Mouse (Mus musculus) heart, postnatal 36 days (tissue): ENCODE results near the gene Hba-a2. TPM values are rescaled to one million over a fixed set of nuclear protein-coding genes. Genes with fewer than 3 reads are reported as not detected.
A peak's percentile ranks its signal among the peaks of the same experiment; 100 is the strongest.
"Not testable (repeated sequence)": the region's sequence is repeated elsewhere in the genome, so short reads cannot be mapped to it uniquely, and the experiment has no call there.

Experiments
- DNase-seq, 2 experiments: peaks; one replicate each; pipeline ENCODE4 v3.0.0; 2021 to 2022
- intact Hi-C: fragments of 180-260 bp; cut with DNase I; formaldehyde crosslinking; loops from one replicate; pipeline ENCODE4 v1.15.1; 2025
- total RNA-seq, 2 experiments: library from RNA; stranded (reverse); gene quantifications; 2 replicates each; pipeline ENCODE4 v1.2.3; 2021

Hba-a2 gene
- total RNA-seq: 1,000 to 10,000 TPM; 7,375 to 9,600 TPM

- DNase-seq, intact Hi-C loops: not testable (repeated sequence)
These were observed at the start of gene Hba-a2 for GRCm38 (mm10) chr11:32296203-32296602. Hba-a2 (plus strand) TSS chr11:32296489.

DNA sequence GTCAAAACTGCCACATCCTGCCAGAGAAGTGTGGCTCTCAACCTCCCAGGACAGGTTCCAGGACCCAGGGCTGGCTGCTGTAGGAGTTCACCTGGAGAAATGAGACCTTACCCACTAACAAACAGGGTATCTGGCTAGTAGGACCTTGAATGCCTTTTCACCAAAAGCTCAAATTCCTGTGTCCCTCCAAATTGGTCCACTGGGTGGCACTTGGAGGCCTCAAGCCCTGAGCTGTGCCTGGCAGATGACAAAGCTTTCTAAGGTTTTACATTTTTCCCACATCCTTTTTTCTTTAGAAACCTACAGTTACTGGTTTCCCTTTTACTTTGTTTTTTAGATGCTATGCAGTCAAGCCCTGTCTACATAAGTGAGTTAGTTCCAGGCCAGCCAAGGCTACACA lies 49.2 kb upstream of the Hba-a2 start:
- no peak for DNase-seq
- intact Hi-C loops: no loop called here

DNA sequence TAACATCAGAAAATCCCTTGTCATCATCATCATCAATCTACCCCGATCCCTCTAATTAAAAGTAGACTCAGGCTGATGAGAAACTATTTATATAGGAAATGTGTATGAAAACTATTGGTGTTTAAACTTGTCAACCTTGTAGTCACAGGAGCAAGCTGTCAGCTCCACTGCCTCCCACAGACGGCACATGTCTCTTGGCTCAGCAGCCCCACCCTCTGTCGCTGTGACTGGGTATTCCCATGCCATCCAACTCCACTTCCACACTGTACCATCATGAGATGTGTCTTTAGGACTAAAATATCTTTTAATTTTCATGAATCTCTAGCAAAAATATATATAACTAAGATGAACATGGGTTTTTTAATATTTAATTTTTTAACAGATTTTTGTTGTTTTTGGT lies 47.9 kb upstream of the Hba-a2 start:
- intact Hi-C loops: no loop called here

DNA sequence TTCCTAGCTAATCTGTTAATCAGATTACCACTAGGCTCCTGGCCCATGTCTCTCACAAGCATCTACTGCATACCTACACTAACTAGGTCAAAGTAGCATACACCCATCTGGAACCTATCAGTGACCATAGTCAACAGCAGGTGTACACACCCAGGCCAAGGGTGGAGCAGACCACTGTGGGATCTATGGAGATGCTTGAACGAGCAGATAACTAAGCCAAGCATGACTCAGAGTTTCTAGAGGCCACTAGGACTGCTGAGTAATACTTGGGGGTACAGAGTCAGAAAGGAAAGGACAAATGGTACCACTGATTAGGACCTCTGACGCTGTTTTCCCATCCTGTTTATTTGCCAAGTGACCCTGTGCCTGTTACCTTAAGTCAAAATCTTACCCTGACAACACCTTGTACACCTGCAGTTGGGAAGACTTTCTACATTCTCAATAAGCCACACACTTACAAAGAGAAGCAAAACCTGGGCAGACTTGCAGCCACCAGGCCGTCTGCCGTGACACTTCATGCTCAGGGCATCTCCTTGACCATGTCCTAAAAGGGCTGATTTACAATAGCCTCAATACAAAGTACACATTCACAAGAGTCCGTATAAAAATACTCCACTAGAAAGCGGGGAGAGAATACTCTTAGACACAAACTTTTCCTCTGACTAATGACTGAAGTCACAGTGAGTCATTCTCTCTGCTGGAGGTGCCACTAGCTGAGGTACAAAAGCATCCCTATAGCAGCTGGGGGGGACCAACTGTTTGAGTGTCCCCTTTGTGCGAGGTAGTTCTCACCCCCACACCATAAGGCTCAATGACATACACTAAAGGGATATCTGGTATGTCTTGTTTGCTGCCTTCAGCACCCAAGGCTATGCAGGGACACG lies 45.2 kb upstream of the Hba-a2 start:
- intact Hi-C loops: no loop called here
- DNase-seq: no peak

More for the DNA sequence above, 47.9 kb upstream of the Hba-a2 start:
- no peak for DNase-seq

DNA sequence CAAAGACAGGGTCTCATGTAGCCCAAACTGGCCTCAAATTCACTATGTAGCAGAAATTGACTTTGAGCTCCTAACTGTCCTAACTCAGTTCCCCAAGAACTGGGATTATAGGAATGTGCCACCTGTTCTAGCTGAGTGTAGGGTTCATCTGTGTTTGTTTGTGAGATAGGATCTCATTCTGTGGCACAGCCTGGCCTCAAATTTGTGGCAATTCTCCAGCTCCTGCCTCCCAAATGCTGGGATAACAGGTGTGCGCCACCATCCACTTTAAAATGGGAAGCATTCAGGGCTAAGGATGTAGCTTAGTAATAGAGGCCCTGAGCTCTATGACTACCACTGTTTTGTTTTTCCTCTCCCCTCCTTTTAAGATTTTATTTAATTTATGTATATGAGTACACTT lies 43.2 kb upstream of the Hba-a2 start:
- no peak for DNase-seq
- intact Hi-C loops: no loop called here

DNA sequence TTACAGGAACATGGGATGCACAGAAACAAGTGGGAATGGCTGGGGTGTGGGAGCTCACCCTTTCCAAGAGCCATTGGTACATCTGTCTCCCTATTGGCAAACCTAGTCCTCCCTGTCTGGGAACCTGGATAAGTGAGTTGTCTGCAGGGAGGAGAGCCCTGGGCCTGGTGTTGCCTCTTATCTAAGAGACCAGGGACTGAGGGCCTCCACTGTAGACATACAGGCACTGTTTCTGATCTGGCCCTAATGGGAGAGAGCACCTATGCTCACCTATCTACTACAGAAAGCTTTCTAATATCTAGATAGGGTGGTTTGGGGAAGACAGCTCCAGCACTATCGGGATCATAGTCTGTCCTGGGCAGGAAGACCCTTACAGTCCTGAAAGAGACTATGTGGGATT lies 40.1 kb upstream of the Hba-a2 start:
- no peak for DNase-seq
- intact Hi-C loops: no loop called here

DNA sequence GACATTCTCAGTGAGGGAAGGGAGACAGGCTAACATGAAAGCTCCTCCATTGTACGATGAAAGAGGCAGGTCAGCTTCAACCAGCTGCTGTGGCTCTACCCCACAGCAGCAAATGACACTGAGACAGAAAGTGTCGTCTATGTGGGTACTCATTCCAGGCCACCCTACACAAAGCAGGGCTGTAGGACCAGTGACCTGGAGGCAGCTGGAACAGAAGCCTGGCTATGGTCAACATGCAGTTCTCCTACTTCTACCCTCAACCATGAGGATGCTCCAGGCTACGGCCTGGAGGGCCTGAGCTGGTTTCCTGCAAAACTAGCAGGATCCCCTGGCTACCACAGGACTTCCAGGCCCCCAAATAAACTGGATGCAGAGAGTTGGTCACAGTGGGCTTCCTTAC lies 39.7 kb upstream of the Hba-a2 start:
- intact Hi-C loops: no loop called here
- DNase-seq: no peak

- no peak for DNase-seq
- intact Hi-C loops: no loop called here
These were observed 33.4 kb upstream of the Hba-a2 start for GRCm38 (mm10) chr11:32262674-32263415.

DNA sequence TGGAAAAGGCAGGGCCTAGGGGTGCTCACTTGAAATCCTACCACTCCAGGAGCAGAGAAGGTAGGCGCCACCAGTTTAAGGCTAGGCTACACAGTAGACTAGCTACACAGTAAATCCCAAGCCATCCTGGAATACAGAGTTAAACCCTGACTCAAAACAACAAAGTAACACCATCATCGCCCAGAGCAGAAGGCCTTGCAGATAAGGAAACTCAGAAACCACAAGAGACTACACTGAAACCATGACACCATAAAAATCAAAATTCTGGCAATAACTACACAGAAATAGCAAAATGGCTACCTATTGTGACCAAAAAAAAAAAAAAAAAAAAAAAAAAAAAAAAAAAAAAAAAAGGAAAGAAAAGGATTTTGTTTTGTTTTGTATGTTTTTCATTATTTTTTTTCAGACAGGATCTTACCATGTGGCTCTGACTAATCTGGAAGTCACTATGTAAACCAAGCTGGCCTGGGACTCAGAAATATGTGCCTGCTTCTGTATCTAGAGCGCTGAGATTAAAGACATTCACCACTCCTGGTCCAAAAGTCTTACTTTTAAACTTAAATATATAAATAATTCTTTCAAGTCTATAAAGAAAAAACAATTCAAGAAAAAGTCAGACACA lies 31.1 kb upstream of the Hba-a2 start:
- intact Hi-C loops: no loop called here
- no peak for DNase-seq

DNA sequence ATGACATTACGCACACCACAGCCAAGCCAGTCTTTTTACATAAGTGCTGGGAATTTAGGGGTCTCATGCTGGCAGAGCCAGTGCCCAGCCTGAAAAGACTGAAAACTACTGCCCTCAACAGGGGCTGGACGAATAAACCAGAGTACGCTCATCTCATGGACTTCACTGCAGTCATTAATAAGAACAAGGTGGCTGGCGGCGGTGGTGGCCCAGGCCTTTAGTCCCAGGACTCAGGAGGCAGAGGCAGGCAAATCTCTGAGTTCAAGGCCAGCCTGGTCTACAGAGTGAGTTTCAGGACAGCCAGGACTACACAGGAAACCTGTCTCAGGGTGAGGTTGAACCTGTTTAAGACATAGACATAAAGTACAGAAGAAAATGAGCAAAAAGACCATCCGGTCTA lies 30.1 kb upstream of the Hba-a2 start:
- intact Hi-C loops: no loop called here

GRCm38 (mm10) chr11:32266776-32267175 lies 29.5 kb upstream of the Hba-a2 start:
- intact Hi-C loops: no loop called here
- no peak for DNase-seq

More for the DNA sequence above, 30.1 kb upstream of the Hba-a2 start:
- DNase-seq: no peak

DNA sequence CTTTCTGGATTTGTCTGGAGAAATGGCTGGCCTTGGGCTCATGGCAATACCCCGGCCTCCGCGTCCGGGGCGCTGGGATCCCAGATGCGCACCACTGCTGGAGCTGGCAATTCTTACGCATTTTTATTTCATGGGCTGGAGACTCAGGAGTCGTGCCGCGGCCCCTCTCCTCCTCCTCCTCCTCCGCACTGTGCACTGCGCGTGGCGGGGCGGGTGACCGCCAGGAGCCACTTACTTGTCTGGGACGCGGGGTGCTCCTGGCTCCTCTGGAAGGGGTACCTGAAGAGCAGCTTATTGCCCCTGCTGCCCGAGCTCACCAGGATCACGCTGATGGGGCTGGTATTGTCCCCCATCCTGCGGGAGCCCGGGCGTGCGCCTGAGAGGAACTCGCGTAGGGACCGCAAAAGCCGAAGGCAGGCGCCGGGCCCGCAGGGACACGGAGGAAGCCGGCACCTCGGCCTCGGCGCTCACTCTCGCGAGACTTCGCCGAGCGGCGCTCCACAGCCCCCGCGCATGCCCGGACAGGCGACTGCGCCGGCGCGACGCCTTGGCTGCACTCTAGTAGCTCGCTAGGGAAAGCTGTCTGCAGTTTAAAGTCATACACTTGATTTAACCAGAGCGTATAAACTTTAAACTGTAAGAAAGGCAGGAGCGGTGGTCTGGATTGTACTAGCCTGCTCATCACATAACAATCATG lies 29.0 kb upstream of the Hba-a2 start, which contains the start of gene Nprl3:
Gene Nprl3, minus strand, starts transcription at position 520 of the 697 bp plus-strand sequence.
- DNase-seq: peak; percentile 96 to 98
- intact Hi-C loops: no loop called here

- DNase-seq: no peak
- intact Hi-C loops: no loop called here
These were observed 28.3 kb upstream of the Hba-a2 start for GRCm38 (mm10) chr11:32267964-32268363.

GRCm38 (mm10) chr11:32268952-32269351 lies 27.3 kb upstream of the Hba-a2 start:
- DNase-seq: no peak
- intact Hi-C loops: no loop called here

DNA sequence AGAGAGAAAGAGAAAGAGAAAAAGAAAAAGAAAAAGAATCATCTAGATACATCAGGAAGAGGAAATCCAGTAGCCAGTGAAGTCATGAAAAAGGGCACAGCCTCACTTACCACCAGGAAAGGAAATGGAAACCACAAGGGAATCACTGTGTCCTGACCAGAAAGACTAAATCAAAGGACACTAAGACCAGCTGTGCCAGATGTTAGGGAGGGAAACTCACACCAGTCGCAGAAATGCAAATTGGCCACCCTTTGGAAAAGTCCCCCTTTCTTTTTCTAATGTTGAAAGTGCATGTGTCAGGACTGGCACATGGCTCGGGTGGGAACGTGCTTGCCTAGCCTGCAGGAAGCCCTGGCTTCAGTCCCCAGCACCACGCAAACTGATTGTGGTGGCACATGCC lies 25.1 kb upstream of the Hba-a2 start:
- DNase-seq: no peak
- intact Hi-C loops: no loop called here

DNA sequence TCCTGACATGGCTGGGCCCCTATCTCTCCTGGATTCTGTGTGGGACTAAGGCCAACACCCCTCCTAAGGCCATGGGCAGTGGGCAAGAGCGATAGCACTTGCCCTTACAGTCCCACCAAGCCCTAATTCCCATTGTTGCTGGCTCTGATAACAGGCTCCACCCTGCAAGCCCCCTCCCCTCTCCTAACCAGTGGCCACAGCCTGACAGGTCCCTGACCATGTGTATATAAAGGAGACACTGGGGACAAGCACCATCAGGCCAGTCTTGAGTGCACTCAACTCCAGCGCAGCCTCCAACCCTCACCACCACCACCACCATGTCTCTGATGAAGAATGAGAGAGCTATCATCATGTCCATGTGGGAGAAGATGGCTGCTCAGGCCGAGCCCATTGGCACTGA lies 19.9 kb upstream of the Hba-a2 start, which contains the start of gene Hba-x:
Gene Hba-x, plus strand, starts transcription at position 54 of the 400 bp plus-strand sequence.
- no peak for DNase-seq
- intact Hi-C loops: no loop called here

DNA sequence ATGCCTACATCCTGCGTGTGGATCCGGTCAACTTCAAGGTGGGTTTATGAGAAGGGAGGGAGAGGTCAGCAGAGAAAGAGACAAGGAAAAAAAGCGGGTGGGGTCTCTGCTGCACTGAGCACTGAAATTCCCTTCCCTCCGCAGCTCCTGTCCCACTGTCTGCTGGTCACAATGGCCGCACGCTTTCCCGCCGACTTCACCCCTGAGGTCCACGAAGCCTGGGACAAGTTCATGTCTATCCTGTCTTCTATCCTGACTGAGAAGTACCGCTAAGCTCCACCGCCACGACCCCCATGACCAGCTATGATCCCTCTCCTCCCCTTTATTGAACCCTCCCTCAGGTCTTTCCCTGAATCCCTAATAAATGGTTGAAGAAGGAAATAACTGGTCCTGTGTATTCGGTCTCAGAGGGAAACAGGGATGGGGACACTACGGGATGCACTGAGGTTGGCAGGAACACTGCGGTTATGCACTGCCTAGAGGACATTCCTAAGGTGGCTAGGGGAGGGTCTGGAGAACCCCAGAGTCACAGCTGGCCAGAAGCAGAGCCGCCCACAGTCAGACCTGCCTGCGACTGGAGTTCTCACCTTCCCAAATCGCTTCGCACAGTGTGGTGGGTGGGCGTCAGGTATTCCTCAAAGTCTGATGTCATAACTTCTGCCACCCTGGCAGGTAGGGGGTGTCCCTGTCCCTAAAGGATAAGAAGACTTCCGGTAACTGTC lies 18.4 kb upstream of the Hba-a2 start:
- DNase-seq: no peak
- intact Hi-C loops: no loop called here

- intact Hi-C loops: no loop called here
These were observed 17.8 kb upstream of the Hba-a2 start for GRCm38 (mm10) chr11:32278458-32278957.

DNA sequence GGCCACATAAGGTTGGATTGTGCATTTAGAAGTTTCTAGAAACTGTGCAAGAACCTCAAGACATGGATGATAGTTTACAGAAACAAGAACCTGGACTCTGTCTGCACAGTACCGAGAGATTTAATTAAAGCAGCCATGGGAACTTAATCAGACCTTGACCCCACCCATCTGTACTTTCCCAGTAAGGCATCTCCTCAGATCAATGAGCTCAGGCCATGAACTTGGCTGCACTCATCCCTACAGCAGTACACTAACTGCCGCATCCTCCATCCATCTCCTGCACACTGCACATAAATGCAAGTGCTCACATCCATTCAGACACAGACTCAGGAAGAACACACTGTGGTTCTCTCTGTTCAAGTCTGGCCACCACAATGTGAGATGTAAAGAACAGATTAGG lies 15.6 kb upstream of the Hba-a2 start:
- no peak for DNase-seq
- intact Hi-C loops: no loop called here

More at GRCm38 (mm10) chr11:32278458-32278957, 17.8 kb upstream of the Hba-a2 start:
- DNase-seq: no peak
